Mouse (Mus musculus) left cerebral cortex, postnatal 4 days (tissue): ENCODE results near the gene Myo1c. TPM values are rescaled to one million over a fixed set of nuclear protein-coding genes. Genes with fewer than 3 reads are reported as not detected.

Experiments used
- DNase-seq: peaks from one replicate; pipeline ENCODE4 v3.0.0-alpha.2; 2022
- intact Hi-C: fragments of 180-260 bp; cut with DNase I; formaldehyde crosslinking; loops from one replicate; pipeline ENCODE4 v1.15.1; 2025
- total RNA-seq, 2 experiments: library from RNA; stranded (reverse); gene quantifications; 2 replicates each; pipeline ENCODE4 v1.2.3; 2021

Gene Myo1c
- total RNA-seq, 2 experiments from 2014 or later, result 38.1 to 41.0 TPM

DNA sequence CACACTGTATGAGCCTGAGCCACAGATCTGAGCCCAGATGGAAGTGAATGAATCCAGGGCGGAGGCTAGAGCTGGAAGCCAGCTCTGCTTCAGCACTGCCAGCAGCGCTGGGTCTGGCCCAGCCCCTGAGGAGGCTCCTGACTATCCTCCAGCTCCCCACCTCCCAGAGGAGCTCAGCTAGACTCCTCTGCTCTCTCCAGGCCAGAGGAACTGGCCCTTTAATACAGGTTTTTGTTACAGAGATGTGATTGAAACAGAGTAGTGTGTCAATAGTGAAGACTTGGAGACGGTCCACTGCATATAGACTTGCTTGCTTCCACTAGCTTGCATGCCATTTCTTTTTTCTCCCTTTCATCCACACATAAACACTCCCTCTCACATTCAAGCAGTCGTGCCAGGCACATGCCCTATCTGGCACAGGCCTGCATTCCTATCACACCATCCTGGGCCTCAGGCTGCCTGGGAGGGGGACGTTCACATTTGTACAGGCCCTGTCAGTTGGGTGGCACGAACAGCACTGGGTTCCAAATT, 2.6 kb upstream of the Myo1c start:
- intact Hi-C loops, result no loop called here
- peak; percentile 70 for DNase-seq

DNA sequence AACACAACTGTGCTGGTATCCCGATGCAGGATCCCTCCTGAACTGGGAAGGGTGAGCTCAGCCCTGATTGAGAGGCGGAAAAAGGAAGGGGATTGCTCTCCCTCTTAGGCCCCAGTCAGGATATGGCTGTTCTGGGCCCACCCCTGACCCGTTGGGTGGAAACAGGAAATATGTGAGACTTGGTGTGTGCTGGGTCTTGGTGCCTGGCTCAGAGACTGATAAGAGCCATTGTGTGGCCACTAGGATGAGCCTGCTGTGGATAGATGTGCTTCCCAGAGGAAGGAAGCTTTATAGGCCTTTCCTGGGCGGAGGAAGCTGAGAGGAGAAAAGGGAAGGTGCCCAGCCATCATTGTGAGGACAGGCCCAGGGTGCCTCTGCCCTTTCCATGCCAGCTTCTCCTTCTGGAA, 1.1 kb upstream of the Myo1c start:
- no peak for DNase-seq
- intact Hi-C loops, result no loop called here

DNA sequence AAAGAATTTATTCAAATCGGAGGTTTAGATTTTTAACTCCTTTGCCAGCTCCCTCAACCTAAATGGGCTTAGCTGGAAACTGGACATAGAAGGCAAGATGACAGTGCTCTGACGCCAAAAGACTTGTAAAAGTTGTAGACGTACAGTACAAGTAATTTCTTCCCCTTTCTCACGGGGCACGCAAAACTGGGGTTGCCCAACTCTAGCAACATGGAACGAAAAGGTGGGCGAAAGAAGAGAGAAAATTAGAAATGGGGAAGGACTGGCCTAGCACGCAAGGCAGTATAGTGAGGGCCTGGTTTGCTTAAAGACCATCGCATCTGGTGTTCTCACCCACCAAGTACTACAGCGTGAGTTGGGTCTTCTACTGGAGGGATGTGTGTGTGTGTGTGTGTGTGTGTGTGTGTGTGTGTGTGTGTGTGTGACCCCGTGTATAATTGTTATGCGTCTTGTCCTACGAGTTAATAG, 688 bp downstream of the Myo1c start:
- intact Hi-C loops, result no loop called here
- DNase-seq, result no peak

DNA sequence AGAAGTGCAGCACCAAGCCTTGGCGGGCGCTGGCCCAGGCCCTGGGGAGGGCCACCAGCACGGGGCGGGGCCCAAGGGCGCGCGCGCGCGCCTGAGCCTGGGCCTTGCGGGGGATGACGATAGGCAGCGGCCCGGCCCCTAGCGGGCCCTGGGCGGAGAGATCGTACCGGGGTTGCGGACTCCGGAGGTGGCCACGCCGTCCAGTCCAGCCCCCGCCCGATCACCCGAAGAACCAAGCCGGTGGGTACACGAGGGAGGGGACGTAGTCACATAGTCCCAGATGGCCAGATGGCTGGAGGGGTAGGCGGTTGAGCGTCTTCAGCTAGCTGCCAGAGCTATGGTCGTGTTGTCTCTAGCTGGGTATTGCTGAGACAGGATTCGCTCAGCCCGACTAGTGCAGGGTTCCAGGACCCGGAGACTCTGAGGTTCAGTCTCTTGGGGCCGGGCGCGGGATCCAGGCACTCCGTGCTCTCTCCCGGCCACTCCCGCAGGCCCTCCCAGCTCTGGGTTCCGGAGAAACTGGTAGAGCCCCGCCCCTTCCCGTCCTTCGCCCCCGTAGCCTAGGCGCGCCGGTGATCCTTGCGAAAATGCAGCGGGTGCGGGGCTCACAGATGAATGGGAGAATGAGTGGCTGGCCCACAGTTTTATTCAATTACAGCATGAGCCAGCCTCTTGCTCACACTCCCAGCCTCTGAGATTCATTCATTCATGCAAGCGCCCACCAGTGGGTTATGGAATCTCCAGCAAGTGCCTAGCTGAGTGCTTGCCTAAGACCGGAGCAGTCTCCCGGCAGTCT, 1.3 kb downstream of the Myo1c start:
- intact Hi-C loops, result no loop called here
- peak; percentile 63 for DNase-seq

DNA sequence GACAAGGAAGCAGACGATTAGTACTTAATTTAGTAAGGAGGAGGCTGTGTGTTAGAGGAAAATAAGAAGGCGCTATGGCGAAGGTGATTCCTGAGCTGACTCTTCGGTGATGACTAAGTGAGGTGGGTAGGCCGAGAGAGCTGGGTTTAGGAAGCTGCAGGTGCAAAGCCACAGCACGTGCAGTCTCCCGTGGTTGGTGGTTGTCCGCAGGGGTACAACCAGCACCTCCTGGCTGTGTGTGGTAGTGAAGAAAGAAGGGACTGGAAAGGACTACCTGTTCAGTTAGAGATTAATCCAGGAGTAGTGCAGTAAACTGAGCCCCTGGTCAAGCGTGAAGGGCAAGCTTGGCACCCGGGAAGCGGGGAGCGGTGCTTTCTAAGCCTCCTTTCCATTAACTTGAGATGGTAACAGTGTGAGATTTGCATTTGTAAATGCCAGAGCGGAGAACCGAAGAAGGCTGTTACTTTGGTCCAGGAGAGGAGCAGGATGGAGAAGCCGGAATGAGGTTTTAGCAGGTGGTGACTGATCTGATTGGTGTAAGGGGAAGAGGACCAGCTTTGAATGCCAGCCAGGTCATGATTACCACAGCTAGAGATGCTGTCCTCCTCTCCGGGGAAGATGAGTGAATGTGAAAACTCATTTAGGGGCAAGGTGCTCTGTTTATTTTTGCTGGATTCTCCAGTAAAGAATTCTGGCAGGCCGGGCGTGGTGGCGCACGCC, 2.1 kb downstream of the Myo1c start:
- no peak for DNase-seq
- intact Hi-C loops, result no loop called here

DNA sequence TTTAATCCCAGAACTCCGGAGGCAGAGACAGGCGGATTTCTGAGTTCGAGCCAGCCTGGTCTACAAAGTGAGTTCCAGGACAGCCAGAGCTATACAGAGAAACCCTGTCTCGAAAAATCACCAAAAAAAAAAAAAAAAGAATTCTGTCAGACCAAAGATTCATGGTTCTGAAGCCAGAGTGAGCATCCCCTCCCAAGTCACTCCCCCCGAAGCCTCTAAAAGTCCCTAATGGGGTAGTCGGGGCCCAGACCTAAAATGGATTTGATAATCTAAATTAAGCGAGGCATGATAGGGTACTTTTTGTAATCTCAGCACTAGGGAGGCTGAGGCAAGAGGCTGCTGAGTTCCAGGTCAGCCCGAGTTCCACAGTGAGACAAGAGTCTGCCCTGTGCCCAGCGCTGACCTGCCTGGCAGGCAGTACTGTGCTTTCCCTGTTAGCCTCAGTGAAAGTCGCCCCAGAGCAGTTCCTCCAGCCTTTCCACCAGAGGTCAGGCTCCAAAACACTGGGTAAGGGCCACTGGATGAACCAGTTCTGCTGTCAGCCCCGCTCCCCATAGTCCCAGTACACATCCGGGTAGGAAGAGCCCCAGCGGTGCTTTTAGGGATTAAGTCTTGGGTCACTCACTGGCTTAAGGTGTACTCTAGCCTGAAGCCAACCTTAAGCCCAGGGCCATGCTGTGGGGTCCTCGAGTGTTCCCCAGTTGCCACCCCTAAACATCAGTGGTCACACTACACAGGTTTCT, 2.8 kb downstream of the Myo1c start:
- intact Hi-C loops, result no loop called here
- DNase-seq, result no peak

DNA sequence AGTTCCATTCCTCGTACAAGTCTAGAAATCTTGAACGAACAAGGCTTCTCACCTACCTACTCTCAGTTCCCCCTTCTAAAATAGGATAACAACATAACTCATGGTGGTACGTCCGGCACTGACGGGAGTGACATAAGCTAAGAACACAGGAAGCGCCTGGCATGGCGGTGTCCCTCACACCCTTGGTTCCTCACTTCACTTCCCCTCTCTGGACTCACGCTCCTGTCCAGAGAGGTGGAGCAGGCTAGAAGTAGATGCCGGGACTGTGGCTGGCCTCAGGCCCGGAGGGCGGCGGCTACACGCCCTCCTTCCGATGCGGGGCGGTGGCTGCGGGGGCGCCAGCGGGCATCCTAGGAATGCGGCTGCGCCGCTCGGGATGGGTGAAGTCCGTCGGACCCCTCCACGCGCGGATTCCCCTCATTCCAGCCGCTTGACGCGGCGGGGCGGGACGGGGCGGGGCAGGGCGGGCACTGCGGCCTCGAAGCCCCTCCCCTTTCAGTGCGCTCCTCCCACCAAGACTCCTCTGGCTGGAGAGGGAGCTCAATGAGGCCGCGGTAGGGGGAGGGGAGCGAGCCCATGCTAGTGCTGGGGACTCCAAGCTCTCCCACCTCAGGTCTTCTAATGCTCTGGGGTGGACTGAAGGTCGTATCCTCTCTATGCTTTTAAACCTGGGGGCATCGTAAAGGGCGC, 3.6 kb downstream of the Myo1c start:
- intact Hi-C loops, result no loop called here
- peak; percentile 72 for DNase-seq

DNA sequence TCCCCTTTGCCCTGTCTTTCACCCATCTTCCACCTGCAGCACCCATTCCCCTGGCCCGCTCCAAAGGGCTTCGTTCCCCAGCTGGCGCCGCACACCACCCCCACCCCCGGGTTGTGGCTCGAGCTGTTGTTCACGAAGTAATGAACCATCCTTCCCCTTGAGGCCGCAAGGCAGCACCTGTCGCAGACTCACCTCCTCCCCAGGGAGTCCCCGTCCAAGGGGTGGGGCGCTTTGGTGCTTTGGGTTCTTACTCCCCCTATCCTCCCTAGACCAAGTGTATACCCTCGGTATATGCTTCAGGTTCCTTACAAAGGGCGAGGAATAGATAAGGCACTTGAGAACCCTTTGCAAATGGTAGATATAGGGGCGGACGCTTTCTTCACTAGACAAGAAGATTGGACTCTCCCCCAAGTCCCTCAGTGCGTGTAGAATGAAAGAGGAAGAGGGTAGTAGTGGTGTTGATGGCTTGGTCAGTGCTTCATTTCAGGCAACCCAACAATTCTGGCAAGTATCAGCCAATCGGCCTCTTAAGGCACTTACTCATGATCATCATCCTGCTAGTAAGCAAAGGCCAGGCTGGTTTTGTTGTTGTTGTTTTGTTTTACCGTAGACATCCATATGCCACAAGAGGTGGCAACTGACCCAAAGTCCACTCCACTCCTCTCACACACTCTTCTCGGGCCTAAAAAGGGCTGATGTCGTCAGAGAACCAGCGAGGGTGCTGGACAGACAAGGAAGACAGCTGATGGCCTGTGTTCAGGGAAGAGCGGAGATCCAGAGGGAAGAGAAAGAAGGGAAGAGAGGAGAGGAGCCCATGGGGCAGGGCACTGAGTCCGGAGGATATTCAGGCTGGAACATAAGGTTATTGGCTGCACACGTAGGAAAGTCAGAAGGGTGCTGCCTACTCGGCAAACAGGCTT, 4.4 kb downstream of the Myo1c start:
- intact Hi-C loops, result no loop called here
- DNase-seq, result no peak

DNA sequence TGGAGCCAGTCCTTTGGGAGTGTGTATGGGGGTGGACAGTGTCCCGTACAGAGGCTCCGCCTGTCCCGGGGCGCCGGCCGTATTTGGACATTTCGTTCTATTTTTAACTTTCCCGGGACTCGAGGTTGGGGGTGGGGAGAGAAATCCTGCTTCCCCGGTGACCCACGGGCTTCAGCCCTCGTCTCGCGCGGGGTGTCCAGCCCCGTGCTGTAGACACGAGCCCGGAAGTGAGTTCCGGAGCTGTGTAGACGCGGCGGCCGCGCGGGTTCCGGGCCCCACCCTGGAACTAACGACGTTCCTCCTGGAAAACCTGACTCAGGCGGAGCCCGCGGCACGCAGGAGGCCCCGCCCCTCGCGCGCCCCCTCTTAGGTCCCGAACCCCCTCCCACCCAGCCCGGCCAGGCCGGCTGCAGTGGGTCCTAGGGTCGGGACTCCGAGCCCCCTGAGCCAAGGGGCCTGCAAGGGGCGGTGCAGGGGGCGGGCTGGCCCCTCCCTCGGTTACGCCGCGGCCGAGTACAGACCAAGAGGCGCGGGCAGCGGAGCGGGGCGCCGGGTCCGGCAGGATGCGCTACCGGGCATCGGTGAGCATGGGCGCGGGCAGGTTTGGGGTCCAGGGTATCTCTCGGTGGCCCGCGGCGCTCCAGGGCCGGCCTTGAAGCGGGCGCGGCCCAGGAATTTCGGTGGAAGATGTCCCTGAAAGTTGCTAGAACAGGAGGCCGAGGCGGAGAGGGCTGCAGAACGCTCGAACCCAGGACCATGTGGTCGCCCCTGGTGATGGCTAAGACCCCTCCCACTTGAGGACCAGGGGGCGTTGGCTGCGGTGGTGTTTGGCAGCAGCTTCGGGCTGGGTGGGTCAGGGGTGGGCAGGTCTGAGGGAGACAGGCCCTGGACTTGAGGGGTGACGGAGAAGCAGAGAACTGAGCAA, 5.6 kb downstream of the Myo1c start:
- intact Hi-C loops, result no loop called here
- peak; percentile 39 for DNase-seq

DNA sequence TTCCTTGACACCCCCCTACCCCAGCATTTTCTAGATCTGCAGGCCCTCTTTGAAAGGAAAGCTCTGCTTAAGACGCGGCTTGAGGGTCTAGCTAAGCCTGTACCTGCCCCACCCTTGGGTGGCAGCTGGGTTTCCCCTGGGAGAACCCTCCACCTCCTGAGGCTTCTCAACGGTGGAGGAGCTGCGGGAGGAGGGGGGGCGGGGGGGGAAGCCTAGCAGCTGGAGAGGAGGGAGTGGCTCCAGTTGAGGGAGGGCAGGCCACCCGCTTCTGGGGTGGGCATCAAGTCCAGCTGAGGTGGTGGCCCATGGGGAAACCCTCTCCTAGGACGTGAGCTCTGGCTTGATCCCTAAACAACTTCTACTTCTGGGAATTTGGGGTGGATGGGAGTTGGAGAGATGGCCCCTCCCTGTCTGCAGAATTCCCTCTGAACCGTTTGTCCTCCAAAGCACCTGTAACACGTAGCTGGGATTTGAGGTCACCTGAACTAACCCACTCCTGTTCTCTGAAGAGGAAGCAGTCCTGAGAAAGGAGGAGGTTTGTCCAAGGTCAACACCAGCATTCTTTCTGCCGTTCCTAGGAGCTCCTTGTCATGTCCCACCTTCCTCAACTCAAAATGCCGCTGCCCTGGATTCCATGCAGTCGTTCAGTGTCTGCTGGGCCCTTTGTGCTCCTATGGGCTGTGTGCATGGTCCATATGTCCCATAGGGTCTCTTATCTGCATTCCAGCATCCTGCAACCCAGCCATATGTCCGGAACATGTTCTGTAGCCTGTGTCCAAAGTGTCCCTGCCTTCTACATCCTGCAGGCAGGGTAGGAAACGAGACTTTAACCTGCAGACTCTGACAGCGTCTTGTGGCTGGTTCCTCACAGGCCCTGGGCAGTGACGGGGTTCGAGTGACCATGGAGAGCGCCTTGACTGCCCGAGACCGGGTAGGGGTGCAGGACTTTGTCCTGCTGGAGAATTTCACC, 6.6 kb downstream of the Myo1c start:
- intact Hi-C loops, result no loop called here
- no peak for DNase-seq

DNA sequence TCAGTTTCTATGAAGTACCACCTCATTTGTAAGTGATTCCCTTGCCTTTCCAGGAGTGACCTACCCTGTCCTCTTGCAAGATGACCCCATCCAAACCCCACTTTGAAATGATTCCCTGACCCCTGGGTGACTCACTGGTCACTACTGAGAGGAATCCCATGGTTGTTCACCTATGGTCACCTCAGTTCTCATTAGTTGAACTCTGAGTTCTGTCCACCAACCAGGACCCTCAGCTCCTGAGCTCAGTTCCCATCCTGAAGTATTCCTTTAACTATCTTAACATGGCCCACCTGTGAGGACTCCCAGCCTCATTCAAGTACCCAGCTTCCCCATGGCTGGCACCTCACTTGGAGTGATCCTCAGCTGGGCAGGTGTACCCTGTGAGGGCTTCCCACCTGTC, 7.5 kb downstream of the Myo1c start:
- intact Hi-C loops, result no loop called here
- DNase-seq, result no peak

DNA sequence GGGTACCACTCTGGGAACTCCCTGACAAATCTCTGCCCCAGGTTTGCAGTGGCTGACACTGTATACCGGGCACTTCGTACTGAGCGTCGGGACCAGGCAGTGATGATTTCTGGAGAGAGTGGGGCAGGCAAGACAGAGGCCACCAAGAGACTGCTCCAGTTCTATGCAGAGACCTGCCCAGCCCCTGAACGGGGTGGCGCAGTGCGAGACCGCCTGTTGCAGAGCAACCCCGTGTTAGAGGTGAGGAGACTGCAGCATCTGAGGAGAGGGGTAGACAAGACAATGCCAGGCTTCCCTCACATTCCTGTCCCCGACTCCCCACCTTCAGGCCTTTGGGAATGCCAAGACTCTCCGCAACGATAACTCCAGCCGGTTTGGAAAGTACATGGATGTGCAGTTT, 8.0 kb downstream of the Myo1c start:
- intact Hi-C loops, result no loop called here
- no peak for DNase-seq

DNA sequence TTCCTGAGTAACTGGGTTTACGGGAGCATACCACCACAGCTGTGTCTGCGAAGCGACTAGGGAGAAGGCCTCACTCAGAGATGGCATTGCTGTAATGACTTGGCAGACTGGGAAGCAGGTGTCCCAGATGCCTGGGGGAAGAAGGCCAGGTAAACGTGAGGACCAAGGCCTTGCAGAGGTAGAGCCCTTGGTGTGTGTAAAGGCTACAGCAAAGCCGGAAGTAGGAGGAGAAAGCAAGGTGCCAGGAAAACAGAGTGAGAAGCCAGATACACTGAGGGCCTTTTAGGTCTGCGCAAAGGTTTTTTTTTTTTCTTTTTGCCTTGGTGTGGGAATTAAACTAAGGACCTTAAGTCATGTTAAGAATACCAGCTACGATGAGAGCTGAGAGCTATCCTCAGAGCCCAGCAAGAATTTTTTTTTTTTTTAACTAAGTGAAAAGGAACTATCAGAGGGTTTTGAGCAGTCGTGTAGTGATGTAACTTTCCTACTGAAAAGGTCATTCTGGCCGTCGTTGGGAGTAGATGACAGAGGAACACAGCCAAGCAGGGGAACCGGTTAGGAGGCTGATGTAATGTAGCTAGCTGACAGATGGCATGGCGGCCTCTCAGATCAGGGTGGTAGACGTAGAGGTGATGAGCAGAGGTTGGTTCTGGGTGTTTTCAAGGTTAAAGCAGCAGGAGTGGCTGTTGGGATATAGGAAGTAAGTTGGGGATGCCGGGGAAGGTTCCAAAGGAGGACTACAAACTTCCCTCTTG, 8.9 kb downstream of the Myo1c start:
- intact Hi-C loops, result no loop called here

DNA sequence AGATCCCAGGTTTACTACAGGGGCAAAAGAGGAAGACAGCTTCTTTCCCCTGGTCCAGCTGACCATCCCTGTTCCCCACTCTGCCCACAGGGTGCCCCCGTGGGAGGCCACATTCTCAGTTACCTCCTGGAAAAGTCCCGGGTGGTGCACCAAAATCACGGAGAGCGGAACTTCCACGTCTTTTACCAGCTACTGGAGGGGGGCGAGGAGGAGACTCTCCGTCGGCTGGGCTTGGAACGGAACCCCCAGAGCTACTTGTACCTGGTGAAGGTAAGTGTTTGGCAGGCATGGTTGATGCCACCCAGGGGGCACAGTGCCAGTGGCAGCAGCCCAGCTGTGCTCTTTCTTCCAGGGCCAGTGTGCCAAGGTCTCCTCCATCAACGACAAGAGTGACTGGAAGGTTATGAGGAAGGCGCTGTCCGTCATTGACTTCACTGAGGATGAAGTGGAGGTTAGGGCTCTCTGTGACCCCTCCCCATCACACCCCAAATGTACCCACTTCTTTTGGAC, 9.8 kb downstream of the Myo1c start:
- no peak for DNase-seq
- intact Hi-C loops, result no loop called here

More for the DNA sequence above, 8.9 kb downstream of the Myo1c start:
- DNase-seq, result no peak

DNA sequence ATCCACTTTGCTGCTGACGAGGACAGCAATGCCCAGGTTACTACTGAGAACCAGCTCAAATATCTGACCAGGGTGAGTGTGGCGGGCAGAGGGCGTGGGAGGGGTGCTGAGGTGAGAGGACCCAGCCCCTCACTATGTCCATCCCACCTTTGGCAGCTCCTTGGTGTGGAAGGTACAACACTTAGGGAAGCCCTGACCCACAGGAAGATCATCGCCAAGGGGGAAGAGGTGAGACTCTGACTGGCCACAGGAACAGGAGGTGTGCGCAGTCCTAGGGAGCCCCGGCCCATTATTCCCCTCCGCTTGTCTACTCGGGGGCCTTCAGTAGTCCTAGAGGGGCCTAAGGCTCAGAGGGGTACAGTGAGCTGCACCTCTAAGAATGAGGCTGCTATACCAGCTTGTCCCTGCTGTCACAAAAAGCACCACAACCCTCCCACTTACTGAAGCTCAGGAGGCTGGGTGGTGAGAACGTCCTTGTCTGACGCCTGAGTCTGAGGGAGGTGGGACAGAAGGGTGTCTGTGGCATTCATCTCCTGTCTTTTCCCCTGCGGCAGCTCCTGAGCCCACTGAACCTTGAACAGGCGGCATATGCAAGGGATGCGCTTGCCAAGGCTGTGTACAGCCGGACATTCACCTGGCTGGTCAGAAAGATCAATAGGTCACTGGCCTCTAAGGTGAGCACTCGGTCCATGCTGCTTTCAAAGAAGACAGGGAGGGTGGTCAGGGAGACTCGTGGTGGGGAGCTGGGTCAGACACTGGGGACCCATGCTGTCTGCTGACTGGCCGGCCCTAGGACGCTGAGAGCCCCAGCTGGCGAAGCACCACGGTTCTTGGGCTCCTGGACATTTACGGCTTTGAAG, 10.9 kb downstream of the Myo1c start:
- DNase-seq, result no peak
- intact Hi-C loops, result no loop called here
